Mouse (Mus musculus): Measurements from ENCODE around the gene Dpp10. TPM values are rescaled to one million over a fixed set of nuclear protein-coding genes. Genes with fewer than 3 reads are reported as not detected.
A peak's percentile ranks its signal among the peaks of the same experiment; 100 is the strongest.

The Dpp10 gene
- 31.8 and 35.6 TPM in 2 replicates for polyA plus RNA-seq (2014; fragmentation: Nextera tagmentation; extraction: Ambion mirVana)

DNA sequence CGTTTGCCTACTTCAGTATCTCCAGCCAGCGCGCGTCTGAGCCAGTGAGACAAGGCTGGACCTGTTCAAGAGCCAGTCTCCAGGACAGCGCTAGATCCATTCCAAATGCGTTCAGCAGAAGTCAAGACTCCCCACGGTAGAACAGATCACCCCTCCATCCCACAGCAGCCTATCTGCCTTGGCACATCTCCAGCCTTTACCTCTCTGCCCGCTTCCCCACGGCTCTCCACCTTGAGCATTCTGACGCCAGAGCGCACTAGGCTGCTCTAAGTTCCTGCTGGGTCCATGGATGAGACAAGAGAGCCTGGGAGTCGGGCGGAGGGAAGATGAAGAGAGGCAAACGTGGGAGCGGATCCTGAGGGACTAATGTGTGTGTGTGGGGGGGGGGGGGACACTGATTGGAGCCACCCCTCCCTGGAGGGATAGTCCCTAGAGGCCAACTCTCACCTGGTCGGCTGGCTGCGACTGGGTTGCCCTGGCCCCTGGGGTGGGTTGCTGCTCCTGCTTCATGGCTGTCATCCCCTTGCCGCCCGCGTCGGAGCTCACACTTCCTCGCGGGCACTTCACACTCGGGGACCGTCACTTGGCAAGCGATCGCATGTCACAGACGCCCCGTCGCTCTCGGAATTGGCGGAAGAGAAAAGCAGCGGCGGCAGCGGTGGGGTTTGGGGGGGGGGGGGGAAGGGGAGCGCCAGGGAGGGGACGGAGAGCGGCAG, at the start of gene Dpp10:
Dpp10 (minus strand) TSS at position 635 of the 716 bp plus-strand sequence.
- H3K27me3 ChIP-seq (ENCODE audit: control insufficient read depth, insufficient read depth, low read length), result 0 out of 2 replicates have a peak, but pooled peaks cover 10% of the 10 kb centered on the region
- peak within 1 kb of the TSS; percentile 80 for H3K27ac ChIP-seq (ENCODE audit: low read depth, low read length)
- H3K4me3 ChIP-seq (ENCODE audit: low read depth, low read length), result peak within 1 kb of the TSS; percentile 65
- WGBS, result 2% methylated on average over 30 of the region's 38 CpGs
- H3K36me3 ChIP-seq (ENCODE audit: control insufficient read depth, insufficient read depth, low read length), result no peaks in the 10 kb centered on the region
- H3K4me1 ChIP-seq (ENCODE audit: control insufficient read depth, insufficient read depth, low read length), result no peaks in the 10 kb centered on the region
- H3K9me3 ChIP-seq (ENCODE audit: control insufficient read depth, low read length), result no peaks in the 10 kb centered on the region
- peak; percentile 75 for ATAC-seq (ENCODE audit: low read depth)
- H3K4me2 ChIP-seq (ENCODE audit: low read depth, low read length), result peak within 1 kb of the TSS; percentile 66
- H3K9ac ChIP-seq (replicated peaks; ENCODE audit: low read depth, low read length), result peak within 1 kb of the TSS; percentile 65

DNA sequence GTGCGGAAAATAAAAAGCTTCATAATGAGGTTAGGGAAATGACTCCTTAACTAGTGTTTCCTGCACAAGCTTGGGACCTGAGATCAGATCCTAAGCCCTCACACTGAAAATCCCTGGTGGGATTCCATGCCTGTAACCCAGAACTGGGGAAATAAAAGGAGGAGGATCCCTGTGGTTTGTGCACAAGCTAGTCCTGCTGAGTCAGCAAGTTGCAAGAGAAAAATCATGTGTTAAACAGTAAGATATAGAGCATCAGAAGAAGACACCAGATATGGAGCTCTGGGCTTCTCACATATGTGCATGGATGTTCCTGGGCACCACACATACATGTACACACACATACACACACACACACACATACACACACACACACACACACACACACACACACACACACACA, 3.2 kb upstream of the Dpp10 start:
- Histone ChIP-seq H3K27me3 (ENCODE audit: control insufficient read depth, insufficient read depth, low read length) (0 out of 2 replicates have a peak, but pooled peaks cover 10% of the 10 kb centered on the region), H3K27ac (ENCODE audit: low read depth, low read length) (no peak overlapping the region), H3K4me2 (ENCODE audit: low read depth, low read length) (no peak overlapping the region), H3K9me3 (ENCODE audit: control insufficient read depth, low read length) (no peaks in the 10 kb centered on the region), H3K4me3 (ENCODE audit: low read depth, low read length) (no peak overlapping the region), H3K36me3 (ENCODE audit: control insufficient read depth, insufficient read depth, low read length) (no peaks in the 10 kb centered on the region), H3K4me1 (ENCODE audit: control insufficient read depth, insufficient read depth, low read length) (no peaks in the 10 kb centered on the region), H3K9ac (replicated peaks; ENCODE audit: low read depth, low read length) (no peak overlapping the region)
- no peak for ATAC-seq (ENCODE audit: low read depth)
- 79% methylated on average over 1 of the region's 1 CpGs for WGBS

- H3K36me3 ChIP-seq (ENCODE audit: control insufficient read depth, insufficient read depth, low read length), result no peaks in the 10 kb centered on the region
- 0 out of 2 replicates have a peak, but pooled peaks cover 10% of the 10 kb centered on the region for H3K27me3 ChIP-seq (ENCODE audit: control insufficient read depth, insufficient read depth, low read length)
- ATAC-seq (ENCODE audit: low read depth), result peak; percentile 93
- H3K4me1 ChIP-seq (ENCODE audit: control insufficient read depth, insufficient read depth, low read length), result no peaks in the 10 kb centered on the region
- 1% methylated on average over 44 of the region's 44 CpGs for WGBS
- H3K9ac ChIP-seq (replicated peaks; ENCODE audit: low read depth, low read length), result peak overlapping the region; percentile 65
- peak overlapping the region; percentile 66 for H3K4me2 ChIP-seq (ENCODE audit: low read depth, low read length)
- no peaks in the 10 kb centered on the region for H3K9me3 ChIP-seq (ENCODE audit: control insufficient read depth, low read length)
- peak overlapping the region; percentile 80 for H3K27ac ChIP-seq (ENCODE audit: low read depth, low read length)
- H3K4me3 ChIP-seq (ENCODE audit: low read depth, low read length), result peak overlapping the region; percentile 65
Observed at GRCm38 (mm10) chr1:124045761-124046300, 472 bp upstream of the Dpp10 start.

GRCm38 (mm10) chr1:124044161-124044560, 1.2 kb downstream of the Dpp10 start:
- no peak overlapping the region for H3K27ac ChIP-seq (ENCODE audit: low read depth, low read length)
- ATAC-seq (ENCODE audit: low read depth), result no peak
- 8% methylated on average over 12 of the region's 12 CpGs for WGBS
- H3K36me3 ChIP-seq (ENCODE audit: control insufficient read depth, insufficient read depth, low read length), result no peaks in the 10 kb centered on the region
- H3K4me2 ChIP-seq (ENCODE audit: low read depth, low read length), result peak overlapping the region; percentile 66
- no peaks in the 10 kb centered on the region for H3K4me1 ChIP-seq (ENCODE audit: control insufficient read depth, insufficient read depth, low read length)
- H3K9me3 ChIP-seq (ENCODE audit: control insufficient read depth, low read length), result no peaks in the 10 kb centered on the region
- H3K27me3 ChIP-seq (ENCODE audit: control insufficient read depth, insufficient read depth, low read length), result 0 out of 2 replicates have a peak, but pooled peaks cover 10% of the 10 kb centered on the region
- H3K9ac ChIP-seq (replicated peaks; ENCODE audit: low read depth, low read length), result peak overlapping the region; percentile 65
- peak overlapping the region; percentile 65 for H3K4me3 ChIP-seq (ENCODE audit: low read depth, low read length)

- H3K27ac ChIP-seq (ENCODE audit: low read depth, low read length), result no peak overlapping the region
- peak overlapping the region; percentile 66 for H3K4me2 ChIP-seq (ENCODE audit: low read depth, low read length)
- no peaks in the 10 kb centered on the region for H3K4me1 ChIP-seq (ENCODE audit: control insufficient read depth, insufficient read depth, low read length)
- no peaks in the 10 kb centered on the region for H3K36me3 ChIP-seq (ENCODE audit: control insufficient read depth, insufficient read depth, low read length)
- WGBS, result 50% methylated on average over 6 of the region's 6 CpGs
- H3K4me3 ChIP-seq (ENCODE audit: low read depth, low read length), result peak overlapping the region; percentile 65
- no peak overlapping the region for H3K9ac ChIP-seq (replicated peaks; ENCODE audit: low read depth, low read length)
- no peaks in the 10 kb centered on the region for H3K9me3 ChIP-seq (ENCODE audit: control insufficient read depth, low read length)
- ATAC-seq (ENCODE audit: low read depth), result no peak
- H3K27me3 ChIP-seq (ENCODE audit: control insufficient read depth, insufficient read depth, low read length), result 0 out of 2 replicates have a peak, but pooled peaks cover 10% of the 10 kb centered on the region
Observed at GRCm38 (mm10) chr1:124043421-124043820, 1.9 kb downstream of the Dpp10 start.

DNA sequence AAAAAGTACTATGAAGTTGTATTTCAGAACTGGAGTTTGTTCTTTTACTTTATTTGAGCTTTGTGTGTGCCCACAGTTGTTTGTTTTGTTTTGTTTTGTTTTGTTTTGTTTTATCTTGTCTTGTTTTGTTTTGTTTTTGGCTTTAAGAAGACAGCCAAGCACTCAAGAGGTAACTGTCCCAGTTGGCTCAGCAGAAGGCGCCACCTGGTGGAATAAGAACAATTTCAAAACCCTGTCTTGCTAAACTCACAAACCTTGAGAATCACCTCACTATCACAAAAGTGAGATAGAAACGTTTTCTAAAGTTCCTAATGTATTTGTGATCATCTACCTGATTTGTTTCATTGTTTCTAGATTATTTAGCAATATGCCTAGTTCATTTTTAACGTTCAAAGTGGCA, 3.8 kb downstream of the Dpp10 start:
- Histone ChIP-seq H3K4me3 (ENCODE audit: low read depth, low read length) (no peak overlapping the region), H3K4me1 (ENCODE audit: control insufficient read depth, insufficient read depth, low read length) (no peaks in the 10 kb centered on the region), H3K9ac (replicated peaks; ENCODE audit: low read depth, low read length) (no peak overlapping the region), H3K27me3 (ENCODE audit: control insufficient read depth, insufficient read depth, low read length) (0 out of 2 replicates have a peak, but pooled peaks cover 10% of the 10 kb centered on the region), H3K9me3 (ENCODE audit: control insufficient read depth, low read length) (no peaks in the 10 kb centered on the region), H3K4me2 (ENCODE audit: low read depth, low read length) (no peak overlapping the region), H3K27ac (ENCODE audit: low read depth, low read length) (no peak overlapping the region), H3K36me3 (ENCODE audit: control insufficient read depth, insufficient read depth, low read length) (no peaks in the 10 kb centered on the region)
- ATAC-seq (ENCODE audit: low read depth), result no peak
- 3% methylated on average over 3 of the region's 3 CpGs for WGBS

- H3K4me3 ChIP-seq (ENCODE audit: low read depth, low read length), result no peak overlapping the region
- ATAC-seq (ENCODE audit: low read depth), result no peak
- H3K9me3 ChIP-seq (ENCODE audit: control insufficient read depth, low read length), result no peaks in the 10 kb centered on the region
- H3K4me1 ChIP-seq (ENCODE audit: control insufficient read depth, insufficient read depth, low read length), result no peaks in the 10 kb centered on the region
- no peaks in the 10 kb centered on the region for H3K36me3 ChIP-seq (ENCODE audit: control insufficient read depth, insufficient read depth, low read length)
- 74% methylated on average over 4 of the region's 4 CpGs for WGBS
- no peak overlapping the region for H3K9ac ChIP-seq (replicated peaks; ENCODE audit: low read depth, low read length)
- H3K27ac ChIP-seq (ENCODE audit: low read depth, low read length), result no peak overlapping the region
- H3K27me3 ChIP-seq (ENCODE audit: control insufficient read depth, insufficient read depth, low read length), result no peaks in the 10 kb centered on the region
- no peak overlapping the region for H3K4me2 ChIP-seq (ENCODE audit: low read depth, low read length)
Observed at GRCm38 (mm10) chr1:124035306-124035990, 9.9 kb downstream of the Dpp10 start.

- Histone ChIP-seq H3K4me1 (ENCODE audit: control insufficient read depth, insufficient read depth, low read length) (no peaks in the 10 kb centered on the region), H3K4me2 (ENCODE audit: low read depth, low read length) (no peak overlapping the region), H3K27me3 (ENCODE audit: control insufficient read depth, insufficient read depth, low read length) (no peaks in the 10 kb centered on the region), H3K9ac (replicated peaks; ENCODE audit: low read depth, low read length) (no peak overlapping the region), H3K36me3 (ENCODE audit: control insufficient read depth, insufficient read depth, low read length) (no peaks in the 10 kb centered on the region), H3K4me3 (ENCODE audit: low read depth, low read length) (no peak overlapping the region), H3K27ac (ENCODE audit: low read depth, low read length) (no peak overlapping the region), H3K9me3 (ENCODE audit: control insufficient read depth, low read length) (no peaks in the 10 kb centered on the region)
- no peak for ATAC-seq (ENCODE audit: low read depth)
- 53% methylated on average over 6 of the region's 6 CpGs for WGBS
Observed at GRCm38 (mm10) chr1:124032677-124033076, 12.7 kb downstream of the Dpp10 start.

GRCm38 (mm10) chr1:124031968-124032367, 13.4 kb downstream of the Dpp10 start:
- no peaks in the 10 kb centered on the region for H3K27me3 ChIP-seq (ENCODE audit: control insufficient read depth, insufficient read depth, low read length)
- 85% methylated on average over 2 of the region's 2 CpGs for WGBS
- no peaks in the 10 kb centered on the region for H3K36me3 ChIP-seq (ENCODE audit: control insufficient read depth, insufficient read depth, low read length)
- no peak overlapping the region for H3K4me3 ChIP-seq (ENCODE audit: low read depth, low read length)
- H3K4me2 ChIP-seq (ENCODE audit: low read depth, low read length), result no peak overlapping the region
- no peak for ATAC-seq (ENCODE audit: low read depth)
- H3K4me1 ChIP-seq (ENCODE audit: control insufficient read depth, insufficient read depth, low read length), result no peaks in the 10 kb centered on the region
- no peak overlapping the region for H3K27ac ChIP-seq (ENCODE audit: low read depth, low read length)
- H3K9ac ChIP-seq (replicated peaks; ENCODE audit: low read depth, low read length), result no peak overlapping the region
- H3K9me3 ChIP-seq (ENCODE audit: control insufficient read depth, low read length), result no peaks in the 10 kb centered on the region

All from neural tube, embryonic 14.5 days (tissue).